18 mouse cellular contexts compared by ENCODE assay signal in genomic region chr10:67079030-67079429, GRCm38 (mm10). TPM values are rescaled to one million over a fixed set of nuclear protein-coding genes. Genes with fewer than 3 reads are reported as not detected.
DNase-seq lines count a peak whose midpoint lies in the region; ATAC-seq and TF ChIP-seq lines count a peak whose summit lies in the region.
"Had no signal": no experiment of that assay in that cellular context is flagged by ENCODE, and none has a peak within 500 bp of the region (broad histone marks: within the 10 kb centered on the region; RNA-seq: fewer than 3 reads in every experiment).

No protein-coding gene starts in this region.

- no peak; the same call in 1 of the 2 replicates for ATAC-seq in forebrain, embryonic 12.5 days (ENCODE audit: low FRiP score)
- no peak for ATAC-seq in forebrain, postnatal 0 days
- ATAC-seq in hindbrain, embryonic 11.5 days (ENCODE audit: low FRiP score): no peak
- ATAC-seq in hindbrain, postnatal 0 days: no peak
- no peak for ATAC-seq in embryonic facial prominence, embryonic 13.5 days (ENCODE audit: insufficient number of reproducible peaks, insufficient read depth, low FRiP score, low TSS enrichment, low read depth)
- ATAC-seq: intestine, embryonic 15.5 days had no signal

- WGBS in forebrain, embryonic 12.5 days: 51% methylated on average over 4 of the region's 4 CpGs
- 49% methylated on average over 4 of the region's 4 CpGs for WGBS in forebrain, postnatal 0 days
- WGBS in hindbrain, embryonic 11.5 days: 62% methylated on average over 4 of the region's 4 CpGs
- 57% methylated on average over 4 of the region's 4 CpGs for WGBS in hindbrain, postnatal 0 days
- WGBS in embryonic facial prominence, embryonic 13.5 days: 71% methylated on average over 4 of the region's 4 CpGs

- H3K4me3 ChIP-seq in forebrain, embryonic 12.5 days (replicated peaks): no peak overlapping the region
- H3K4me3 ChIP-seq in forebrain, postnatal 0 days (ENCODE audit: low read depth, low read length): no peak overlapping the region
- H3K4me3 ChIP-seq in hindbrain, embryonic 11.5 days (ENCODE audit: low read depth, low read length): no peak overlapping the region
- H3K4me3 ChIP-seq in hindbrain, postnatal 0 days (ENCODE audit: low read length): no peak overlapping the region
- H3K4me3 ChIP-seq in CH12.LX (replicated peaks in 1 of 3; ENCODE audit: low read depth in 2 of 3, low read length in 2 of 3, poor library complexity in 1 of 3): no peak overlapping the region
- H3K4me3 ChIP-seq in embryonic facial prominence, embryonic 13.5 days: no peak overlapping the region
- H3K4me3 ChIP-seq: embryonic facial prominence, embryonic 15.5 days; intestine, embryonic 15.5 days; left cerebral cortex, adult 2 months; limb, embryonic 13.5 days had no signal

- no peak for TF ChIP-seq POLR2A in CH12.LX (IDR thresholded peaks at IDR 0.05; ENCODE audit: low read depth, low read length)

- TF ChIP-seq EP300 in CH12.LX (IDR thresholded peaks at IDR 0.05; ENCODE audit: low read length): no peak

- H3K4me1 ChIP-seq in forebrain, embryonic 12.5 days: peaks cover 10% of the 10 kb centered on the region
- H3K4me1 ChIP-seq in forebrain, postnatal 0 days (ENCODE audit: insufficient read depth): peaks cover 3% of the 10 kb centered on the region; the same call in 1 of the 2 replicates
- 0 out of 2 replicates have a peak, but pooled peaks cover 2% of the 10 kb centered on the region for H3K4me1 ChIP-seq in hindbrain, embryonic 11.5 days (replicated peaks; ENCODE audit: control insufficient read depth, insufficient read depth, low read length)
- H3K4me1 ChIP-seq in hindbrain, postnatal 0 days (ENCODE audit: insufficient read depth, low read length): peaks cover 16% of the 10 kb centered on the region
- H3K4me1 ChIP-seq in CH12.LX (ENCODE audit: control insufficient read depth in 1 of 2, insufficient read depth in 2 of 2): peaks cover 9 to 63% of the 10 kb centered on the region in 2 experiments
- peaks cover 36% of the 10 kb centered on the region for H3K4me1 ChIP-seq in embryonic facial prominence, embryonic 13.5 days

- no peak for TF ChIP-seq CTCF in forebrain, postnatal 0 days (IDR thresholded peaks at IDR 0.05; ENCODE audit: low read depth)
- no peak for TF ChIP-seq CTCF in hindbrain, postnatal 0 days (IDR thresholded peaks at IDR 0.05; ENCODE audit: low read depth)
- TF ChIP-seq CTCF in CH12.LX (conservative IDR thresholded peaks at IDR 0.05 in 1 of 2, IDR thresholded peaks at IDR 0.05 in 1 of 2; ENCODE audit: low read depth in 2 of 2, low read length in 2 of 2): 0 out of 4 replicates have a peak, but pooled peaks of 1 of the 2 experiments have one; percentile 5

- no peaks in the 10 kb centered on the region for H3K36me3 ChIP-seq in forebrain, embryonic 12.5 days (replicated peaks)
- H3K36me3 ChIP-seq in forebrain, postnatal 0 days (ENCODE audit: insufficient read depth): no peaks in the 10 kb centered on the region
- no peaks in the 10 kb centered on the region for H3K36me3 ChIP-seq in hindbrain, embryonic 11.5 days (ENCODE audit: control insufficient read depth, insufficient read depth, low read length)
- no peaks in the 10 kb centered on the region for H3K36me3 ChIP-seq in hindbrain, postnatal 0 days (ENCODE audit: insufficient read depth, low read length)
- peaks cover 0 to 14% of the 10 kb centered on the region in 2 experiments for H3K36me3 ChIP-seq in CH12.LX (replicated peaks in 1 of 2; ENCODE audit: control insufficient read depth in 1 of 2, insufficient read depth in 1 of 2, low read length in 1 of 2)
- no peaks in the 10 kb centered on the region for H3K36me3 ChIP-seq in embryonic facial prominence, embryonic 13.5 days
- H3K36me3 ChIP-seq: embryonic facial prominence, embryonic 15.5 days; intestine, embryonic 15.5 days; limb, embryonic 13.5 days had no signal

- in situ Hi-C loops in CH12.LX (cut with MboI; ENCODE audit: low pct_ligation_motif_present, low pct_unique_long_range_greater_than_20kb, low sequenced_read_pairs): loop anchor here (25.0 kb wide), 1 partner anchor 167 kb away; no protein-coding TSS in a partner anchor

- TF ChIP-seq RAD21 in CH12.LX (IDR thresholded peaks at IDR 0.05; ENCODE audit: low read depth, low read length): no peak

- H3K27me3 ChIP-seq in forebrain, embryonic 12.5 days: no peaks in the 10 kb centered on the region
- no peaks in the 10 kb centered on the region for H3K27me3 ChIP-seq in forebrain, postnatal 0 days (ENCODE audit: insufficient read depth, low read length)
- H3K27me3 ChIP-seq in hindbrain, embryonic 11.5 days (ENCODE audit: control insufficient read depth, insufficient read depth, low read length): no peaks in the 10 kb centered on the region
- no peaks in the 10 kb centered on the region for H3K27me3 ChIP-seq in hindbrain, postnatal 0 days (ENCODE audit: insufficient read depth, low read length)
- no peaks in the 10 kb centered on the region for H3K27me3 ChIP-seq in CH12.LX (replicated peaks)
- no peaks in the 10 kb centered on the region for H3K27me3 ChIP-seq in embryonic facial prominence, embryonic 13.5 days
- H3K27me3 ChIP-seq: embryonic facial prominence, embryonic 15.5 days; intestine, embryonic 15.5 days had no signal

- DNase-seq in forebrain, postnatal 0 days: no peak
- DNase-seq in hindbrain, embryonic 11.5 days (ENCODE audit: low spot score): no peak
- no peak for DNase-seq in hindbrain, postnatal 0 days (ENCODE audit: low spot score)
- DNase-seq in CH12.LX (ENCODE audit: extremely low read depth): peak; percentile 43
- DNase-seq in urinary bladder, postnatal 4 days (ENCODE audit: low spot score in 2 of 2): no peak
- DNase-seq in adrenal gland, adult (ENCODE audit: inconsistent age in 2 of 2, low spot score in 1 of 2): no peak
- DNase-seq: gastrocnemius, postnatal 36 days; kidney, postnatal 4 days; lung, adult 18-20 months; thymus, postnatal 4 days had no signal

- no peak overlapping the region for H3K4me2 ChIP-seq in forebrain, embryonic 12.5 days
- H3K4me2 ChIP-seq in forebrain, postnatal 0 days (ENCODE audit: low read depth): no peak overlapping the region
- no peak overlapping the region for H3K4me2 ChIP-seq in hindbrain, embryonic 11.5 days (replicated peaks; ENCODE audit: low read depth, low read length)
- no peak overlapping the region for H3K4me2 ChIP-seq in hindbrain, postnatal 0 days (ENCODE audit: low read depth, low read length)
- no peak overlapping the region for H3K4me2 ChIP-seq in CH12.LX (ENCODE audit: insufficient read depth, low read depth, poor library complexity, severe bottlenecking)
- H3K4me2 ChIP-seq in embryonic facial prominence, embryonic 13.5 days: no peak overlapping the region
- H3K4me2 ChIP-seq: embryonic facial prominence, embryonic 15.5 days; intestine, embryonic 15.5 days; limb, embryonic 13.5 days had no signal

- peaks cover 71% of the 10 kb centered on the region for H3K79me2 ChIP-seq in CH12.LX (replicated peaks; ENCODE audit: control insufficient read depth, extremely low read depth, insufficient read depth, poor library complexity, severe bottlenecking)

- dilution Hi-C loops in CH12.LX (cut with MboI; ENCODE audit: extremely low pct_ligation_motif_present, extremely low pct_unique_long_range_greater_than_20kb, low sequenced_read_pairs): no loop called here

- no peak overlapping the region for H3K9ac ChIP-seq in forebrain, embryonic 12.5 days
- no peak overlapping the region for H3K9ac ChIP-seq in forebrain, postnatal 0 days
- no peak overlapping the region for H3K9ac ChIP-seq in hindbrain, embryonic 11.5 days (ENCODE audit: low read depth, low read length)
- H3K9ac ChIP-seq in hindbrain, postnatal 0 days (replicated peaks; ENCODE audit: low read length): no peak overlapping the region
- H3K9ac ChIP-seq in CH12.LX (ENCODE audit: insufficient read depth, low read depth): no peak overlapping the region
- peak overlapping the region; percentile 2; the same call in 1 of the 2 replicates for H3K9ac ChIP-seq in embryonic facial prominence, embryonic 13.5 days
- H3K9ac ChIP-seq: embryonic facial prominence, embryonic 15.5 days; intestine, embryonic 15.5 days; limb, embryonic 13.5 days had no signal

- peak overlapping the region; percentile 9 for H3K27ac ChIP-seq in forebrain, embryonic 12.5 days
- no peak overlapping the region for H3K27ac ChIP-seq in forebrain, postnatal 0 days (ENCODE audit: low read depth, low read length)
- peak overlapping the region; percentile 42; the same call in 1 of the 2 replicates for H3K27ac ChIP-seq in hindbrain, embryonic 11.5 days (ENCODE audit: low read depth, low read length)
- no peak overlapping the region; the same call in 1 of the 2 replicates for H3K27ac ChIP-seq in hindbrain, postnatal 0 days
- no peak overlapping the region for H3K27ac ChIP-seq in CH12.LX (ENCODE audit: insufficient read depth, low read depth)
- H3K27ac ChIP-seq in embryonic facial prominence, embryonic 13.5 days: peak overlapping the region; percentile 39; the same call in 1 of the 2 replicates
- H3K27ac ChIP-seq: embryonic facial prominence, embryonic 15.5 days; intestine, embryonic 15.5 days; left cerebral cortex, adult 2 months; limb, embryonic 13.5 days; macrophage had no signal

- no peaks in the 10 kb centered on the region for H3K9me3 ChIP-seq in forebrain, embryonic 12.5 days
- no peaks in the 10 kb centered on the region for H3K9me3 ChIP-seq in forebrain, postnatal 0 days (ENCODE audit: low read length)
- no peaks in the 10 kb centered on the region for H3K9me3 ChIP-seq in hindbrain, embryonic 11.5 days (ENCODE audit: control insufficient read depth, low read length)
- no peaks in the 10 kb centered on the region for H3K9me3 ChIP-seq in hindbrain, postnatal 0 days (ENCODE audit: low read length)
- no peaks in the 10 kb centered on the region for H3K9me3 ChIP-seq in CH12.LX (replicated peaks; ENCODE audit: low read length)
- H3K9me3 ChIP-seq in embryonic facial prominence, embryonic 13.5 days: no peaks in the 10 kb centered on the region
- H3K9me3 ChIP-seq: embryonic facial prominence, embryonic 15.5 days; intestine, embryonic 15.5 days; limb, embryonic 13.5 days had no signal

RNA-seq across cellular contexts. Expression of gene Jmjd1c, which starts 16.9 kb away (rescaled TPM):
- polyA plus RNA-seq in forebrain, embryonic 12.5 days (2016; fragmentation: Nextera tagmentation; extraction: Ambion mirVana): 50.3 and 58.6 TPM in 2 replicates
- 67.1 and 76.8 TPM in 2 replicates for total RNA-seq in forebrain, postnatal 0 days (2014; rRNA removed)
- polyA plus RNA-seq in forebrain, postnatal 0 days (2015; fragmentation: Nextera tagmentation; extraction: Ambion mirVana): 29.6 and 44.4 TPM in 2 replicates
- polyA plus RNA-seq in hindbrain, embryonic 11.5 days (2014; fragmentation: Nextera tagmentation; extraction: Ambion mirVana): 55.0 and 63.8 TPM in 2 replicates
- 53.7 and 54.1 TPM in 2 replicates for total RNA-seq in hindbrain, postnatal 0 days (2014; rRNA removed)
- polyA plus RNA-seq in hindbrain, postnatal 0 days (2015; fragmentation: Nextera tagmentation; extraction: Ambion mirVana): 45.4 and 45.6 TPM in 2 replicates
- total RNA-seq in CH12.LX (2012; rRNA removed) (41.2 and 41.6 TPM in 2 replicates), CH12.LX (2014; rRNA removed) (41.2 and 41.4 TPM in 2 replicates)
- 40.9 and 50.1 TPM in 2 replicates for polyA plus RNA-seq in CH12.LX (2012; ENCODE audit: insufficient read length, low read depth)
- 50.7 and 53.0 TPM in 2 replicates for polyA plus RNA-seq in embryonic facial prominence, embryonic 13.5 days (2015; fragmentation: Nextera tagmentation; extraction: Ambion mirVana)

RNA-seq across cellular contexts. Expression of gene Reep3, which starts 17.7 kb away (rescaled TPM):
- 43.8 and 46.9 TPM in 2 replicates for polyA plus RNA-seq in forebrain, embryonic 12.5 days (2016; fragmentation: Nextera tagmentation; extraction: Ambion mirVana)
- 21.7 and 30.8 TPM in 2 replicates for total RNA-seq in forebrain, postnatal 0 days (2014; rRNA removed)
- polyA plus RNA-seq in forebrain, postnatal 0 days (2015; fragmentation: Nextera tagmentation; extraction: Ambion mirVana): 18.8 and 23.7 TPM in 2 replicates
- polyA plus RNA-seq in hindbrain, embryonic 11.5 days (2014; fragmentation: Nextera tagmentation; extraction: Ambion mirVana): 46.4 and 53.8 TPM in 2 replicates
- total RNA-seq in hindbrain, postnatal 0 days (2014; rRNA removed): 33.9 and 35.5 TPM in 2 replicates
- polyA plus RNA-seq in hindbrain, postnatal 0 days (2015; fragmentation: Nextera tagmentation; extraction: Ambion mirVana): 36.2 and 37.5 TPM in 2 replicates
- total RNA-seq in CH12.LX (2012; rRNA removed) (20.3 and 23.2 TPM in 2 replicates), CH12.LX (2014; rRNA removed) (20.0 and 23.3 TPM in 2 replicates)
- polyA plus RNA-seq in CH12.LX (2012; ENCODE audit: insufficient read length, low read depth): 20.5 and 21.8 TPM in 2 replicates
- polyA plus RNA-seq in embryonic facial prominence, embryonic 13.5 days (2015; fragmentation: Nextera tagmentation; extraction: Ambion mirVana): 46.3 and 51.3 TPM in 2 replicates
- total RNA-seq: MEL had no signal

Comparison
In these comparisons a context has a peak if more than half of its experiments do, and no peak if none do; other contexts are left out.
1. H3K27ac ChIP-seq: peak in forebrain, embryonic 12.5 days (single experiment), hindbrain, embryonic 11.5 days (single experiment) and embryonic facial prominence, embryonic 13.5 days (single experiment); none in forebrain, postnatal 0 days (single experiment), hindbrain, postnatal 0 days (single experiment) and CH12.LX (single experiment).